Mouse (Mus musculus): ENCODE data around the gene Smim13.
"Not testable (repeated sequence)": the region's sequence is repeated elsewhere in the genome, so short reads cannot be mapped to it uniquely, and the experiment has no call there.

Smim13 gene

DNA sequence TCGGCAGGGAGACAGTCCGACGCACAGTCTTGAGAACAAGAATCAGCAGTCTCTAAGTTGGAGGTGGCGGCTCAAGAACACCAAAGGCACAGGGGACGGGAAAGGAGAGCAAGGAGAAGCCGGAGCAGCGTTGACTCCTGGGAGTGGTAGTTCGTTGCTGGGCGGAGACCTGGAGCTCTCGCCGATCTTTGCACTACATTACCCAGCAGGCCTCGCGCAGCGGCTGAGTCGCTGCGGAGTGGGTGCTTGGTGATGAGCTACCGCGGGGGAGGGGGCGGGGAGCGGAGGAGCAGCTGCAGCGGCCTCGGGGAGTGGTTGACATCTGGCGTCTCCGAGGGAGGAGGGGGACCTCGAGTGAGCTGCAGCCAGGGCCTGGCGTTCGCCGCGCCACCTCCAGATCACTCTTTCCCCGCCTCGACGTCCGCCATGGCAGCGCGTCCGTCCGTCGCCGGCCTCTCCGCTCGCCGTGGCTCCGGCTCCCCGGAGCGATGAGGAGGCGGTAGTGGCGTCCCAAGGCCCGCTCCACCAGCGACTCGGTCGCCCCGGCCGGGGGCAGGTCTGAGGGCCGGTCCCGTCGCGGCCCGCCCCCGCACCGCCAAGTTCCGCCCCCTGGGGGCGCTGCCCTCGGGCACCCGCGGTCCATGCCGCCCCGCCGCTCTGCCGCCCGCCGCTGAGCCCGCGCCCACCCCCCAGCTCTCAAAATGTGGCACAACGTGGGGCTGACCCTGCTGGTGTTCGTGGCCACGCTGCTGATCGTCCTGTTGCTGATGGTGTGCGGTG, at the start of gene Smim13:
Gene Smim13 (plus strand): TSS at position 307 of the 780 bp plus-strand sequence.
- DNase-seq, result peak; percentile 89 to 91

DNA sequence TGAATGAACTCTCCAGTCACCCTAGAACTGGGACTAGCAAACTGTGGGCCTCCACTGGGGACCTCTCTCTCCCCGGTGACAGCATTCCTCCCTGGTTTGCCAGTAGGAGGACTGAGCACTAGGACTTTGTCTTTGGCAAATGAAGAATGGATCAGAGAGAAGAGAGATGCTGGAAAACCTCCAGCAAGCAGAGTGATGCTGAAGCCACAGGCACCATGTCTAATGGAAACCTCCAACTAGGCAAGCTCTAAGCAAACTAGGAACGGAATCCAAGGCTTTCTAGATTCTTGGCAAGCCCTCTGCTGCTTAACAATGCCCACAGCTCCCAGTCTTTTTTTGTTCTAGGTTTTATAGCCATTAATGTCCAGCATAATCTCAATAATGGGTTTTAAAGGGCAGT, 48.8 kb upstream of the Smim13 start:
- no peak for DNase-seq

- no peak for DNase-seq
Measured at GRCm38 (mm10) chr13:41203289-41203688, 46.4 kb upstream of the Smim13 start.

GRCm38 (mm10) chr13:41203691-41204090, 46.0 kb upstream of the Smim13 start:
- DNase-seq, result no peak

GRCm38 (mm10) chr13:41205568-41205967, 44.1 kb upstream of the Smim13 start:
- DNase-seq, result not testable (repeated sequence)

DNA sequence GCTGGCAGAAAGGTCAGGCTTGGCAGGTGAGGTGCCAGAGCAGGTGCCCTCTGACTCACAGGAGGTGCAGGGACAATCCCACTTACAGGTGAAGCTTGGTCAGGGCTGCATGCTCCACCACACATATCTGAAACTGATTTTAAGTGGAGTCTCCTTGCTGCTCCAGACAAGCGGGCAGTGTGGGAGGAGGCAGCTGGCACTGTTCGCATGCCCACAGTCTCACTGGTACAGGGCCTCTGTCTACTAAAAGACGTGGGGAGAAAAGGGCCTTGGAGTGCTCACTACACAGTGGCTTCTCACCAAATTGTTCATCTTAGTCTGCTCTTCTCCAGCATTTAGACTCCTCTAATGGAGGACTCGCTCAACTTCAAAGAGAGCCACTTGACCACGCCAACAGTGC, 43.4 kb upstream of the Smim13 start:
- DNase-seq, result no peak

DNA sequence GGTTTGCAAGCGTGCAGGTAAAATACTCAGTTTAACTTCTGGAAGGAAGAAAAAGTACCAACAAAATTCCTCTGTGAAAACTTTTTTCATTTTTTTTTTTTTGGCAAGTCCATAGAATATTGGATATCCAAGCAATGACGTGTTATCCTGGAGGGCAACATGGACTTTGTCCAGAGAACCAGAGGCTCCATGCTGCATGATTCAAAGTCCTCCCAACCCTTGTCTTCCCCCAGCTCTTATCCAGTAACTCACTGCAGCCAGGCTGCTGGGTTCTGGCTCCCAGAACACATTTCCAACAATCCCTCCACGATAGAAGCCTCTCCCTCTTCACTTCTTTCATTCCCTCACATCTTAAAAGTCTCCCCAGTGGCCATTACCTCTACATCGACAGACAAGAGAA, 38.4 kb upstream of the Smim13 start:
- no peak for DNase-seq

- no peak for DNase-seq
Measured at GRCm38 (mm10) chr13:41212558-41213322, 36.9 kb upstream of the Smim13 start.

GRCm38 (mm10) chr13:41215669-41216068, 34.0 kb upstream of the Smim13 start:
- DNase-seq, result no peak

DNA sequence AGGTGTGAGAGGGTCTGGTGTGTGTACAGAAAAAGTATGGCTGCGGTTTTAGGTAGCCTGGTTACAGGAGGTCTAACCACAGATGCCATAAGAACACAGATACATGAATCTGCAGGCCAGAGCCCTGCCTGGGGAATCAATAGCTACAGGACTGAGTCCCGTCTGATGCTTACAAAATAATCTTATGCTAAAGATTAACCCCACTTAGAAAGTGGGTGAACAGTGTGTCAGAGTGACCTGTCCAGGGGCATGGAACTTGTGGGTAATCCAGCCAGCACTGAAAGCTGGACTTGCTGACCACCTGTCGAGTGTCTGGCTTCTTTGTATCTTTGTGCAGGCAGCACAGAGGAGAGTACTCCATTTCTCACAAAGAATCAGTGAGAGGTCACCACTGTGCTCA, 33.4 kb upstream of the Smim13 start:
- DNase-seq, result no peak

- DNase-seq, result no peak
Measured at GRCm38 (mm10) chr13:41219056-41219455, 30.6 kb upstream of the Smim13 start.

DNA sequence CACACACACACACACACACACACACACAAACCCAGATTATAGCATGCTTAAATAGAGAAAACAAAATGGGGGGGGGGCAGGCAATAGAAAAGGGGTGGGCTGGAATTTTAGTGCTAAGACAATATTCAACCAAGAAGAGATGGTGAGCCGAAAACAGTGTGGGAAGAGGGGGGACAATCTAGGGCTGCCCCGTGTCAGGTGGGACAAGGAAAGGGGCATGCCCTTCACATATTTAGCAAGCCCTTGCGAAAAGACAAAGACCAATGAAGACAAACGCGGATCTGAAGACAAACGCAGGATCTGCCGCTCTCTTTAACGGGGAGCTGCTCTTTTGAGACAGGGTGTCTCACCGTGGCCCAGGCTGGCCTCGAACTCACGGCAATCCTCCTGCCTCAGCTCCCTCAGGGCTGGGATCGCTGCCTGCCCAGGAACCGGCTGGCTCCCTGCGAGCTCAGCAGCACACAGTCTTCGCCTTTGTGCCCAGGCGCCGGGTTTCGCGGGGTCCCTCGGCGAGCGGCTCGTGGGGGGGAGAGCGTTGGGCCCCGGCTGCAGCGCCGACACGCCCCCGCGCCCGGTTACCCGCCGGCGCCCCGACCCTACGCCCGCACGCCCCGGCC, 29.8 kb upstream of the Smim13 start:
- DNase-seq, result peak in 1 of 2 experiments; percentile 39

- DNase-seq, result peak; percentile 67 to 75
Measured at GRCm38 (mm10) chr13:41220304-41220834, 29.3 kb upstream of the Smim13 start, which contains the start of gene Elovl2. Gene Elovl2 (minus strand): TSS chr13:41220405.

GRCm38 (mm10) chr13:41226513-41226912, 23.1 kb upstream of the Smim13 start:
- no peak for DNase-seq

- DNase-seq, result no peak
Measured at GRCm38 (mm10) chr13:41228060-41228459, 21.6 kb upstream of the Smim13 start.

DNA sequence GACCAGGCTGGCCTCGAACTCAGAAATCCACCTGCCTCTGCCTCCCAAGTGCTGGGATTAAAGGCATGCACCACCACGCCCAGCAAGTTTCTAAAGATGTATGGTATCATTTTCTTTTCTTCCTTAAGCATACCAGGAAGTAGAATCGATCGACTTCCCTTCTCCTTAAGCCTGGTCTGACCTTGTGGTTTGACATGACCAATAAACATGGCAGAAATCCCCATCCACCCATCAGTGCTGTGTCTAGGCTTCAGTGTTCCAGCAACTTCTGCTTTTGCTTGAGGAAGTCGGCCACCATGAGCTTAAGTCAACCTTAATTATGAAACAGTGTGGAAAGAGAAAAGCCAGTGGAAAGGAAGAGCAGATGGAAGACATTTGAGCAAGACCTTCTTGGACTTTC, 19.4 kb upstream of the Smim13 start:
- no peak for DNase-seq

DNA sequence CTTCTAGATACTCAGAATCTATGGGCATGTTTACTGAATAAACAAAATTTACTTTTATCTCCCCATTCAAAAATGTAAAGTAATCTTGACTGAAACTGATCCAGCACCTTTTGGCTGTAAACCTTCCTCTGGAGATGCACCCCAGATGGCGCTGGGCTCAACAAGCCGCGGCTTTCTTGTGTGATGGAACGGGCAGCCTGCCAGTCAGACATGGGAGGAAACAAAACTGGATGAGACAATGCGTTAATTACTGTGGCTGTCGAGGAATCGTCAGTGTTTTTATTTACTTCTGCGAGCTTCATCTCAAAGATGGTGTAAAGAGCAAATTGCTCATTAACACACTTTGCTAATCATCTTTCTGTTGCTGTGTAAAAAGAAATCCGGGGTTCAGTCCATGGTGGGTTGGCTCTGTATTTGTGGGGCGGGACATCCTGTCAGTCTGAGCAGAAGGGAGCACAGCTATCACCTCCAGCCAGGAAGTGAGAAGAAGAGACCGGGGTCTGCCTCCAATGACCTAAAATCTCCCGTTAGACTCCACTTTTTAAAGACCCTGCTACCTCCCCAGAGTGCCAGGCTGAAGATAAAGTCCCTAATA, 18.2 kb upstream of the Smim13 start:
- no peak for DNase-seq

DNA sequence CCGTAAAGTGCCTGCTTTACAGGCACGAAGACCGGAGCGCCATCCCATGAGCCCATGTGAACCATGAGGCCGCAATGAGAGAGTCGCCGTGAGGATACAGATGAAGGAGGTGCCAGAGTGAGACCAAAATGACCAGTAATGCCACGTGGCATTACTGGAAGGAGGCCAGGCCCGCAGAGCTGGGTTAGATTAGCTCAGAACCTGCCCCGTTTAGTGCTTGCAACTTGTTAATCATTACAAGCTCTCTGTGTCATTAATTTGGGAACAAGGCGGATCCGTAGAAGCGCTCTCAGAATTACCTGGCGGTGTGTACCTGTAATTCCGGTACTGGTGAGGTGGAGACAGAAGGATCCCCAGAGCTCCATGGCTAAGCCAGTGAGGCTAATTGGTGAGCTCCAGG, 17.4 kb upstream of the Smim13 start:
- no peak for DNase-seq

- DNase-seq, result no peak
Measured at GRCm38 (mm10) chr13:41233241-41233640, 16.4 kb upstream of the Smim13 start.

GRCm38 (mm10) chr13:41235181-41235580, 14.5 kb upstream of the Smim13 start:
- no peak for DNase-seq

GRCm38 (mm10) chr13:41235845-41236741, 13.6 kb upstream of the Smim13 start:
- DNase-seq, result no peak
